Mouse (Mus musculus) embryo, embryonic 10 days (tissue): ENCODE data around the gene Ugt1a7c.
"Not testable (repeated sequence)": the region's sequence is repeated elsewhere in the genome, so short reads cannot be mapped to it uniquely, and the experiment has no call there.

ENCODE experiments used
- DNase-seq: peaks from one replicate; pipeline ENCODE4 v3.0.0-alpha.2; 2015; ENCODE audit warnings: low spot score

Ugt1a7c gene

DNA sequence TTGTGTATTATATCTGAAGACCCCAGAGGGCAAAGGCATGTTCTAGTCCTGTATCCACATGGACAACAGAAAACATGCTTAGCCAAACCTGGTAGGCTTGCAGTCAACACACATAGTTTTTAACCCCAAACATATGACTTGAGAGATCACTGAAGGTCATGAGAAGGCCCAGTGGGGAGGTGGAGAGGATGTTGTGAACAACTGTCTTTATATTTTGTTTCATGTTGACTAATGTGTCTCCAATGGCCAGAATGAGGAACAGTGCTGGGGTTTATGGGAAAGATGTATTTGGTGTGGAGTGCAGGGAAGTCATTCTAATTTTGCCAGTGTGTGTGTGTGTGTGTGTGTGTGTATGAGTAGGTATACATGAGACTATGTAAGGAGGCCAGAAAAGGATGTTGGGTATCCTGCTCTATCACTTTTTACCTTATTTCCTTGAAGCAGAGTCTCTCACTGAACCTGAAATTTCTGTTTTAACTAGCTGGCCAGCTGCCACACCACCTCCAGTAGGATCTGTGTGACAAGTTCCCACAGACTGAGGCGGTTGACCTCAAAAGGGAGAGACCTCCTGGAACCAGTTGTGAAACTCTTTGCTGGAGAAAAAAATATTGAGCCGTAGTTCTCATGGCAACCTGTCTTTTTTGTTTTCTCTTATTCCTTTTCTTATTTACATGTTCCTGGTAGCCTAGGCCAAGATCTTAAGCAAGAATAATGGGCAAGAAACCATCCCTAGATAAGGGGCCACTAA lies 129.3 kb downstream of the Ugt1a7c start:
- no peak for DNase-seq

DNA sequence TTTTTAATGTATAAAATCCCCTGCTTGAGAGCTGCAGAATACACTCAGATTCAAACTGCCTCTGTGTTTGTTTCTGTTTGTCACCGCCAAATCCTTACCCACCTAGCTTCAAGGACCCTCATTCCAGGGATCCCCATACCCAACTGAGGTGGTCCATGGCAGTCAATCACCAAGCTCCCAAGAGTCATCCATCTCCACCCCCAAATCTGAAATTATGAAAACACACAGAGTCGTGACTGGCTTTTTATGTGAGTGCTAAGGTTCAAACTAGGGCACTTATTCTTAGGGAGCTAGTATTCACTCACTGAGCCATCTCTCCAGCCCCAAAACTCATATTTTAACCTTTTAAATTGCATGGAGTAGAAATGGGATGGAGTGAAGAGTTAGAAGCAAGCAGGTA lies 130.4 kb downstream of the Ugt1a7c start:
- DNase-seq: not testable (repeated sequence)

- no peak for DNase-seq
Measured at GRCm38 (mm10) chr1:88225741-88226140, 130.9 kb downstream of the Ugt1a7c start.

GRCm38 (mm10) chr1:88226670-88227379 lies 132.0 kb downstream of the Ugt1a7c start, which contains the start of gene Mroh2a:
Mroh2a (plus strand) TSS chr1:88226986.
- DNase-seq: no peak

DNA sequence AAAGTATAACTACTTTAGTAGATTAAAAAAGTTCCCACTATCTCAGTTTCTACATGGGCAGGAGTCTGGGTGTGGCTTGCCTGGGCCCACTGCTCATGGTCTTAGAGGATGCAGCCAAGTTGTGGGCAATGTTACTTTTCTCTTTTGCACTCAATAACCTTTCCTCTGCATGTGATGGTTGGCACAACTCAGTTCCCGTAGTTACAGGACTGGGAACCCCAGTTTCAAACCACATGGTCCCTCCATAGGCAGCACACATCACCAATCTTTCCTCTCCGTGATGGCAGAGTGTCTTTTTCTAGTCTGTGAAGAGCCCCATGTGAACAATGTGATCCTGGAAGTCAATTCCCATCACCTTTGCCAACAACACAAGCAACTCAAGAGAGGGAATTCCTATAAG lies 132.6 kb downstream of the Ugt1a7c start:
- DNase-seq: no peak

GRCm38 (mm10) chr1:88228121-88228520 lies 133.3 kb downstream of the Ugt1a7c start:
- DNase-seq: no peak

DNA sequence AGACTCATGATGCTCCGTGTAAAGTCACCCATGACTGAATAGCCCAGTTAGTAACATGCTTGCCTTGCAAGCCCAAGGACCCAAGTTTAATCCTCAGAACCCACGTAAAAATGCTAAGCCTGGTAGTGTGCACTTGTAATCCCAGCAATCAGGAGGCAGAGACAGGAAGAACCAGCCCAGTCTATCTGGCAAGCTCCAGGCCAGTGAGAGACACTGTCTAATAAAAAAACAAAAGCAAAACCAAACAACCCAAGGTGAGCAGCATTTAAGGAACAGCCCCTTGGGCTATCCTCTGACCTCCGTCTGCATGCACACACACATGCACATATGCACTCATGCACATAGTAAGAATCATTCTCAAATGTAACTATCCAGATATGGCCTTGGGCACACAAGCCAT lies 134.7 kb downstream of the Ugt1a7c start:
- DNase-seq: no peak

GRCm38 (mm10) chr1:88229986-88230385 lies 135.1 kb downstream of the Ugt1a7c start:
- no peak for DNase-seq

- no peak for DNase-seq
Measured at GRCm38 (mm10) chr1:88230421-88230820, 135.6 kb downstream of the Ugt1a7c start.

GRCm38 (mm10) chr1:88230981-88231802 lies 136.3 kb downstream of the Ugt1a7c start:
- DNase-seq: no peak

DNA sequence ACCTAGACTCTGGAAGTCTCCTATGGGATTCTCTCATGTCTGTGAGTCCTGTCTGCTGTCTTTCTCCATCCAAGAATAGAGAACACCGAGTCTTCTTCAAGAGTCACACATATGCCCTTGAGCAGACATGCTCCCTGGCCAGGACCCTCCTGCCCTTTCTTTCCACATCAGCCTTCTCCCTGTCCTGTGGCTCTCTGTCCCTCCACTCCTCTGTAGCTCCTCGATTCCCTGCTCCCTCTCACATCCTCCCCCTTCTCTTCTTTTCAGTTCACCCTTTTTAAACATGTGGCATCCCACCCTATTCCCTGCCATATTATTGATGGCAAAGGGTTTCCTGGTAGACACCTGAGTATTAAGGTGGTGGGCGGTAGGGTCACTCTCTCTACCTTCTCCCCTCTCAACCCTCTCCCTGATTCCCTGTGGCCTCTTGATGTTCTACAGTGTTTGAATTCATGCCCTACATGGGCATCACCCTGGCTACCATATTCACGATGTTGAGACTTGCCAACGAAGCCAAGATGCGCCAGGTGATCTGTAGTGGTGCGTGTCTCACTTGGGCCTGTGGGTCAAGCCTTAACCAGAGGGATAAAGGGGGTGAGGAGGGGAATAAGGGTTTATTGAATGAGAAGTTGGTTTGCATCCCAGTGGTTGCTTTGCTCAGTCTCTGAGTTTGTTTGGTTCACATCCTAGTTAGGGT lies 137.1 kb downstream of the Ugt1a7c start:
- DNase-seq: no peak

DNA sequence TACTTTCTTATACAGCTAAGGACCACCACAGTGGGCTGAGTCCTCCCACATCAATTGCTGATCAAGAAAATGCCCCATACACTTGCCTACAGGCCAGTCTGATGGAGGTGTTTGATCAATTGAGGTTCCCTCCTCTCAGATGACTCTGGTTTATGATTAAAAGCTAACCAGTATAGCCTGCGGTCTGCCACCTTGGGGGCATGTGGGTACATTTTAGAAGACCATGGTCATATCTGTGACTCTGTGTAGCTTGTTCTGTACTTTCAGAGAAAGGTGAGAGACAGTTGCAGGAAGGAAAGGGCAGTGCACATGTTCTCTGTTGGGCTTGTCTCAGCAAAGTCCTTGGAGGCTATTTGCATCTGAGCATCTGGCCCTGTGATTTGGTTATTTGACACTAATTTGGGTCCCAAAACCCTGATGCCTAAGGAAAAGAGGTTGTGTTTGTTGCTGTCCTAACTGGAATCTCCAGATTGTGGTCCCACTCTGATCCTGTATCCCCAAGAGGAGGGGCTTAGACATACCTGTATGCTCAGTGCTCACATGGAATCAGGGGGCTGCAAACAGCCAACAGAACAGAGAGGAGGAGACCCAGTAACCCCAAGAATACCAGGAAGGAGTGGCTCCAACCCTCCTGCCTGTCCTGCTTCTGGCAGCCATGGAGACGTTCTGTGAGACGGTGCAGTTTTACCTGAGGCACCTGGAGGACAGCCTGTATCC lies 138.0 kb downstream of the Ugt1a7c start:
- no peak for DNase-seq

DNA sequence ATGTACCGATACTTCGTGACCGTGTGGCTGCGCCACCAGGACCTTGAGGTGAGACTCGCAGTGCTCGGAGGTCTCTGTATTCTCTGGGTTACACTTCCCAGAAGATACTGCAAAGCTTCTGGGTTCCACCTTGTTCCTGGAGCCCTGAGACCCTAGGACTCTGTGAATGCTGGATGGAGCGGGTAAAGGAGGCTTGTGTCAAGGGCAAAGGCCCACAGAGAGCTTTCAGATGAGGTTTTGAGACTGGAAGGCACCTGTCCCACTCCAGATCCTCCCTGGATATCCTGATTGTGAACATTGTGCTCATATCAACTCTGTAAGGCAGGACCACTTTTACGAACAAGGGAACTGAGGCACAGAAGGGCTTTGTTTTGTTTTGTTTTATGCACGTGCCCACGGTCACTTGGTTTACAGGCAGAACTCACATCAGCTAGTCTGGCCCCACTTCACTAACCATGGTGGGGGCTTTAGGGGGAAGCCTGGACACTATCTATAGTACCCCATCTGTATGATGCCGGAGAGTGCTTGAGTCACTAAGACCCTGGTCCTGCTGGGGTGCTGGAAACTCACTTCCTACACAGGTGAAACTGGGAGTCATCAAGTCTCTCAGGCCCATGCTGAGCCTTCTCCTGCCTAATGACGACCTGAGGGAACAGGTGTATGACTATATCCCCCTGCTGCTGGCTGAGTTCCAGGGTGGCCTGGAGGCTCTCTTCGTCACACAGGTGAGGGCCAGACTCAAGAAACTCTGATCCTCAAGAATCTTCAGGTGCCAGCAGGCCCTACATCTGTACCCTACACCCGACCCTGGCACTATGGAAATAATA lies 138.8 kb downstream of the Ugt1a7c start:
- DNase-seq: no peak

- DNase-seq: no peak
Measured at GRCm38 (mm10) chr1:88234248-88234610, 139.4 kb downstream of the Ugt1a7c start.

DNA sequence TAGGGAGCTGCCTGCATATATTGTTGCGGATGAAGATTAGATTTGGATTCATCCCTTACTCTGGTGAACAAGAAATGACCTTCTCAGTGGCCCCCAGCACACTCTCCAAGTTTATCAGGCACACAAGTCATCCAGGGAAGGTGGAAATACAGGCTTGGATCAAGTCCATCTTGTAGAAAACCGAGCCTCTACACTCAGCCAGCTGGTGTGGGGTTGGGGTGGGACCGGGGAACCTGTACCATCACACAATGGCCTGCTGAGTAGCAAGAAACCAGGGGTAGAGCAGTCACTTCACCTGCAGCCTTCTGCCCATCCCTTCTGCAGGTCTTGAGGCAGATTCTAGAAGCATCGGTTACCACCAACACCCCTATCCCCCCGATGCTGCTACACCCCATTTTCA lies 139.8 kb downstream of the Ugt1a7c start:
- no peak for DNase-seq

GRCm38 (mm10) chr1:88235046-88235893 lies 140.4 kb downstream of the Ugt1a7c start:
- no peak for DNase-seq

DNA sequence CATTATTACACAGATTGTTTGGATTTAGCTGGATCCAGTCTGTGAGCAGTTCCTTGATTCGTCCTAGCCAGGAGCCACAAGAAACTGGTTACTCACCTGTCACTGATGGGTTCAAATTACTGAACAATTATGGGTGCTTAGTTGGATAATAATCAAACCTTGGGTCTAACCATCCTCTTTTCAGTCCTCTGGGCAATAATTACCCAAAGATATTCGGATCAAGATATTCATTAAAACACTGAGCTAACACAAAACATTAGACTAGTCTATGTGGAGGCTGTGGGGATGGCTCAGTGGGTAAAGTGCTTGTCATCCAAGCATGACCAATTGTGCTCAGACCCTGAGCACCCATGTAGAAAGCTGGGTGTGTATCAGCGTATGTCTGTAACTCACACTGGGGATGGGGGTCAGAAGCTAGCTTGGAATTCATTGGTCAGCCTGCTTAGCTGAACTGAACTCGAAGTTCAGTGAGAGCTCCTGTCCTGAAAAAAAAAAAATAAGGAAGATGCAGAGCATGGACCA lies 141.1 kb downstream of the Ugt1a7c start:
- no peak for DNase-seq

GRCm38 (mm10) chr1:88237311-88237710 lies 142.4 kb downstream of the Ugt1a7c start:
- DNase-seq: no peak

GRCm38 (mm10) chr1:88238771-88239170 lies 143.9 kb downstream of the Ugt1a7c start:
- DNase-seq: no peak
